ENCODE assay signal across 8 mouse cellular contexts in the genomic region with DNA sequence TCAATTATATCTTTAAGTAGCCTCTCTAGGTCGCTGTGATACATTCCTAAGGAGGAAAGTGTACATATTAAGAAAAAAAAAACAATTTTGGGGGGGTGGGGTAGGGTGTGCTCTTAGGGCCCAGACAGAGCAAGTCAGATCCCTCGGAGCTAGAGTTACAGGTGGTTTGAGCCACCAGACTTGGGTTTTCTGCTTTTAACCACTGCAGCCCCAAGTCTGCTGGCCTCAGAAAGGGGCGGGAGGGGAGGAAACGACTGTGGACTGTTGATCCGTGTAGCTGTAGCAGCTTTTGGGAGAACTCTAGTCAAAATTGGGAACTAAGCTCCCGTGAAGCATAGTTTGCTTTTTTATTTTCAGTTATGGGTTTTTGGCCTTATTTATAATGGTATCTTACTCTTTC. TPM values are rescaled to one million over a fixed set of nuclear protein-coding genes. Genes with fewer than 3 reads are reported as not detected.
A peak's percentile ranks its signal among the peaks of the same experiment; 100 is the strongest.
DNase-seq lines count a peak whose midpoint lies in the region; ATAC-seq and TF ChIP-seq lines count a peak whose summit lies in the region.

No protein-coding gene starts in this region.

- peaks cover 1% of the 10 kb centered on the region; the same call in 1 of the 2 replicates for H3K4me1 ChIP-seq in heart, adult 2 months (ENCODE audit: control insufficient read depth, insufficient read depth, low read length)
- H3K4me1 ChIP-seq in bone marrow macrophage, adult 2 months (ENCODE audit: control insufficient read depth, insufficient read depth, low read length): 0 out of 2 replicates have a peak, but pooled peaks cover 4% of the 10 kb centered on the region
- peaks cover 13% of the 10 kb centered on the region for H3K4me1 ChIP-seq in hindbrain, embryonic 14.5 days (replicated peaks; ENCODE audit: control insufficient read depth, insufficient read depth, low read length)
- peaks cover 9% of the 10 kb centered on the region for H3K4me1 ChIP-seq in midbrain, embryonic 12.5 days

- TF ChIP-seq EP300 in heart, adult 2 months (IDR thresholded peaks at IDR 0.05; ENCODE audit: insufficient read depth, low read depth, low read length): no peak

- H3K79me2 ChIP-seq in heart, adult 2 months (replicated peaks; ENCODE audit: control insufficient read depth, insufficient read depth, low read length): peaks cover 3% of the 10 kb centered on the region

- no peak for TF ChIP-seq POLR2A in heart, adult 2 months (IDR thresholded peaks at IDR 0.05; ENCODE audit: insufficient read depth, low read depth, low read length)
- no peak for TF ChIP-seq POLR2A in bone marrow macrophage, adult 2 months (IDR thresholded peaks at IDR 0.05; ENCODE audit: borderline replicate concordance, low read depth, low read length)

- H3K36me3 ChIP-seq in heart, adult 2 months (ENCODE audit: control insufficient read depth, insufficient read depth, low read length): peaks cover 8% of the 10 kb centered on the region; the same call in 1 of the 2 replicates
- H3K36me3 ChIP-seq in hindbrain, embryonic 14.5 days (replicated peaks; ENCODE audit: control insufficient read depth, insufficient read depth): peaks cover 14% of the 10 kb centered on the region
- peaks cover 12% of the 10 kb centered on the region for H3K36me3 ChIP-seq in midbrain, embryonic 12.5 days

- H3K9me3 ChIP-seq in hindbrain, embryonic 14.5 days (ENCODE audit: control insufficient read depth, low read length): no peaks in the 10 kb centered on the region
- no peaks in the 10 kb centered on the region for H3K9me3 ChIP-seq in midbrain, embryonic 12.5 days

- TF ChIP-seq CTCF in heart, adult 2 months (IDR thresholded peaks at IDR 0.05): no peak
- no peak for TF ChIP-seq CTCF in bone marrow macrophage, adult 2 months (IDR thresholded peaks at IDR 0.05; ENCODE audit: low read depth, low read length)

- H3K27ac ChIP-seq in heart, adult 2 months: peak overlapping the region; percentile 97
- peak overlapping the region; percentile 28 for H3K27ac ChIP-seq in bone marrow macrophage, adult 2 months (ENCODE audit: insufficient read depth, low read depth, low read length)
- no peak overlapping the region for H3K27ac ChIP-seq in hindbrain, embryonic 14.5 days
- H3K27ac ChIP-seq in midbrain, embryonic 12.5 days (replicated peaks): no peak overlapping the region

- WGBS in heart, adult 2 months: 20% methylated on average over 6 of the region's 6 CpGs
- 60% methylated on average over 6 of the region's 6 CpGs for WGBS in hindbrain, embryonic 14.5 days
- 55% methylated on average over 6 of the region's 6 CpGs for WGBS in midbrain, embryonic 12.5 days

- no peak for ATAC-seq in hindbrain, embryonic 14.5 days (ENCODE audit: low FRiP score)
- ATAC-seq in midbrain, embryonic 12.5 days (ENCODE audit: low FRiP score, low read depth): no peak

- 0 out of 2 replicates have a peak overlapping the region, but pooled peaks have one; percentile 2 for H3K9ac ChIP-seq in heart, adult 2 months (ENCODE audit: low read depth, low read length)
- H3K9ac ChIP-seq in hindbrain, embryonic 14.5 days: peak overlapping the region; percentile 85
- H3K9ac ChIP-seq in midbrain, embryonic 12.5 days (replicated peaks): peak overlapping the region; percentile 34

- peak overlapping the region; percentile 79 for H3K4me3 ChIP-seq in heart, adult 2 months
- H3K4me3 ChIP-seq in bone marrow macrophage, adult 2 months (ENCODE audit: insufficient read depth, low read length): peak overlapping the region; percentile 100
- peak overlapping the region; percentile 97 for H3K4me3 ChIP-seq in hindbrain, embryonic 14.5 days (replicated peaks; ENCODE audit: low read length)
- H3K4me3 ChIP-seq in midbrain, embryonic 12.5 days: peak overlapping the region; percentile 95

- intact Hi-C loops in heart, adult 2 months (cut with DNase I): no loop called here
- intact Hi-C loops in heart, postnatal 14 days (cut with DNase I): no loop called here

- no peak for DNase-seq in heart, adult 2 months
- DNase-seq in heart, postnatal 14 days: no peak
- DNase-seq in hindbrain, embryonic 14.5 days (ENCODE audit: low spot score): no peak
- DNase-seq in spleen, postnatal 4 days (ENCODE audit: low spot score in 2 of 2): no peak
- DNase-seq in layer of hippocampus, postnatal 25 days (ENCODE audit: extremely low spot score in 1 of 2, low spot score in 1 of 2): no peak
- no peak for DNase-seq in adrenal gland, postnatal 14 days

- H3K4me2 ChIP-seq in hindbrain, embryonic 14.5 days (replicated peaks): peak overlapping the region; percentile 62
- peak overlapping the region; percentile 65 for H3K4me2 ChIP-seq in midbrain, embryonic 12.5 days (replicated peaks)

- H3K27me3 ChIP-seq in heart, adult 2 months (ENCODE audit: control insufficient read depth, insufficient read depth, low read length): no peaks in the 10 kb centered on the region
- H3K27me3 ChIP-seq in hindbrain, embryonic 14.5 days (ENCODE audit: control insufficient read depth, insufficient read depth, low read length): no peaks in the 10 kb centered on the region
- no peaks in the 10 kb centered on the region for H3K27me3 ChIP-seq in midbrain, embryonic 12.5 days

RNA-seq across cellular contexts. Expression of a gene that starts 1.5 kb away (rescaled TPM):
- total RNA-seq in heart, adult 2 months (2021): 10 to 100 TPM; 57.2 to 60.7 TPM
- polyA plus RNA-seq in heart, adult 2 months (2012; rRNA removed): 38.7 and 69.5 TPM in 2 replicates
- 10 to 100 TPM; 61.8 to 65.3 TPM for total RNA-seq in heart, postnatal 14 days (2021)
- polyA plus RNA-seq in bone marrow macrophage, adult 2 months (2012; ENCODE audit: insufficient read depth, insufficient read length, missing spikeins): 34.5 and 38.1 TPM in 2 replicates
- 79.0 and 90.3 TPM in 2 replicates for polyA plus RNA-seq in hindbrain, embryonic 14.5 days (2014; fragmentation: Nextera tagmentation; extraction: Ambion mirVana)
- 70.3 and 71.0 TPM in 2 replicates for polyA plus RNA-seq in midbrain, embryonic 12.5 days (2016; fragmentation: Nextera tagmentation; extraction: Ambion mirVana)
- total RNA-seq in layer of hippocampus, postnatal 25 days (2021): 10 to 100 TPM; 68.2 to 71.2 TPM
- 66.5 and 69.1 TPM in 2 replicates for total RNA-seq in adrenal gland, postnatal 14 days (2021)

RNA-seq across cellular contexts. Expression of a gene that starts 26.7 kb away (rescaled TPM):
- total RNA-seq in heart, adult 2 months (2021): 1 to 10 TPM; 4.4 to 4.6 TPM
- polyA plus RNA-seq in heart, adult 2 months (2012; rRNA removed): 5.4 and 6.3 TPM in 2 replicates
- 1 to 10 TPM; 7.1 to 7.4 TPM for total RNA-seq in heart, postnatal 14 days (2021)
- 17.9 and 19.4 TPM in 2 replicates for polyA plus RNA-seq in bone marrow macrophage, adult 2 months (2012; ENCODE audit: insufficient read depth, insufficient read length, missing spikeins)
- polyA plus RNA-seq in hindbrain, embryonic 14.5 days (2014; fragmentation: Nextera tagmentation; extraction: Ambion mirVana): 3.4 and 3.7 TPM in 2 replicates
- polyA plus RNA-seq in midbrain, embryonic 12.5 days (2016; fragmentation: Nextera tagmentation; extraction: Ambion mirVana): 3.0 and 4.5 TPM in 2 replicates
- total RNA-seq in layer of hippocampus, postnatal 25 days (2021): 1 to 10 TPM; 3.5 to 3.9 TPM
- 7.8 and 9.4 TPM in 2 replicates for total RNA-seq in adrenal gland, postnatal 14 days (2021)

RNA-seq across cellular contexts. Expression of a gene that starts 56.4 kb away (rescaled TPM):
- total RNA-seq in heart, adult 2 months (2021): 10 to 100 TPM; 10.5 to 11.0 TPM
- 5.5 and 8.1 TPM in 2 replicates for polyA plus RNA-seq in heart, adult 2 months (2012; rRNA removed)
- 10 to 100 TPM; 16.9 to 17.6 TPM for total RNA-seq in heart, postnatal 14 days (2021)
- polyA plus RNA-seq in bone marrow macrophage, adult 2 months (2012; ENCODE audit: insufficient read depth, insufficient read length, missing spikeins): 167 and 174 TPM in 2 replicates
- 3.4 and 3.6 TPM in 2 replicates for polyA plus RNA-seq in hindbrain, embryonic 14.5 days (2014; fragmentation: Nextera tagmentation; extraction: Ambion mirVana)
- 1.6 and 2.7 TPM in 2 replicates for polyA plus RNA-seq in midbrain, embryonic 12.5 days (2016; fragmentation: Nextera tagmentation; extraction: Ambion mirVana)
- total RNA-seq in layer of hippocampus, postnatal 25 days (2021): 1 to 10 TPM; 7.0 to 7.4 TPM
- 13.6 and 13.9 TPM in 2 replicates for total RNA-seq in adrenal gland, postnatal 14 days (2021)

Comparison
In these comparisons a context has a peak if more than half of its experiments do, and no peak if none do; other contexts are left out.
1. H3K27ac ChIP-seq: peak in heart, adult 2 months (single experiment) and bone marrow macrophage, adult 2 months (single experiment); none in hindbrain, embryonic 14.5 days (single experiment) and midbrain, embryonic 12.5 days (single experiment).
2. H3K9ac ChIP-seq: peak in every context shown above with its lines; median percentile 85 in hindbrain, embryonic 14.5 days; 34 in midbrain, embryonic 12.5 days; 2 in heart, adult 2 months.
3. Peak in every context shown above with its lines, with median percentiles within 50 percentile points of each other: H3K4me3 ChIP-seq.